Mouse (Mus musculus) embryonic fibroblast, embryonic 13.5 days (primary cell): ENCODE measurements around the gene Sbp.

Experiments used
- CTCF ChIP-seq: IDR thresholded peaks from 2 replicates; pipeline ENCODE4 v1.5.1; 2011; ENCODE audit warnings: mild to moderate bottlenecking, control low read depth, low read length, moderate library complexity, borderline replicate concordance; ENCODE audit not compliant: insufficient read depth
- POLR2A ChIP-seq: IDR thresholded peaks from 2 replicates; pipeline ENCODE4 v1.6.1; 2011; ENCODE audit warnings: low read depth, mild to moderate bottlenecking, control low read depth, low read length, moderate library complexity

- TF ChIP-seq CTCF: no peak
- TF ChIP-seq POLR2A: no peak
These were observed 43.5 kb downstream of the Sbp start for GRCm38 (mm10) chr17:23984989-23985388.
